Mouse (Mus musculus): ENCODE results near the gene Adrm1.

The Adrm1 gene

DNA sequence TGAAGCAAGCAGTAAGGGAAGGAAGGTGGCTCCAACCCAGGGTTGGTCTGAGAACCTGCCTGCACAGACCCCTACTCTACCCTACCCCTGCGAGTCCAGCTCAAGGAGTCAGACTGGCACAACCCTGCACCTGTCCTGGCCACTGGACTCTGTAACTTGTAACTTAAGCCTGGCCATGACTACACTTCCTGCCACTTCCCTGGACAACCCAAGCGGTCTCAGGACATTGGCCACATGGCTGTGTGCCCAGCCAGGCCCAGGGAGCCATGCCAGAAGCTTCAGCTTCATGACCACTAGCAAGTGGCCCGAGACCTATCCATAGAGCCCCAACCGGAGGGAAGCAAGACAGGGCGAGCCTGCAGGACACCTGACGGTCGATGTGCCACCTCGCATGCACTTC lies 46.3 kb downstream of the Adrm1 start:
- DNase-seq (ENCODE audit: low read depth, low spot score): no peak

DNA sequence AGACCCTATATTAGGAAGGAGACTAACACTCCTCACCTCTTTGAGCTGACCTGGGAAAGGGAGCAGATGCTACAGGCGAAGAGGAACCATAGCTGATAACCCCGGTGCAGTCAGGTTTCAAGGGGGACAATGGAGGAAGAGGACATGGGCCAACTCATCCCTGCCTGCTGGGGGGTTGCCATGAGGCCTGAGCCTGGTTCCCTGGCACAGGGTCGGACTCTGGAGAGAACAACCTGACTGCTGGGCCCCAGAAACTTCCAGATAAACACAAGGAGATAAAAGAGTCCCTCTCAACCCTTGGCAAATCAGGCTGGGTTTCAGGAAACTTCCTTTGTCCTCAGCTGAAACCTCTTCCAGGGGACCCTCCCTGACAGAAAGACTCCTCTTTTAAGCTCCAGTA lies 47.0 kb downstream of the Adrm1 start:
- no peak for DNase-seq (ENCODE audit: low read depth, low spot score)

DNA sequence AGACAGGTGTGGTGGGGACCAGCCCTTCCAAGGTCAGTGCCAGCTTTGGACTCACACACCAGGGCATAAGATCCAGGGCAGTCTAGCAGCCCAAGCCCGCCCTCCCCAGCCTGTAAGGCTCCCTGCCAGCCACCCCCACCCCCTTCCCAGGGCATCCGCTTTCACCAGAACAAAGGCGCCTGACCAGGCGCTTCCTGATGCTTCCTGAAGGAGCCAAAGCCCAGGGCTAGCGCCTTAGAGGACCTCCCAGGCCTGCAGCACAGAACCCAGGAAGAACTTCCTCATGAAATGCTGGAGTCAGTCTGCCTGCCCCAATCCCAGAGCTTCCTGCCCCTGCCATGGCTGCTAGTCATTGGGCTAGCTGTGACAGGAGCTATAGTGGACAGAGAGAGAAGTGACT lies 47.4 kb downstream of the Adrm1 start:
- no peak for DNase-seq (ENCODE audit: low read depth, low spot score)

DNA sequence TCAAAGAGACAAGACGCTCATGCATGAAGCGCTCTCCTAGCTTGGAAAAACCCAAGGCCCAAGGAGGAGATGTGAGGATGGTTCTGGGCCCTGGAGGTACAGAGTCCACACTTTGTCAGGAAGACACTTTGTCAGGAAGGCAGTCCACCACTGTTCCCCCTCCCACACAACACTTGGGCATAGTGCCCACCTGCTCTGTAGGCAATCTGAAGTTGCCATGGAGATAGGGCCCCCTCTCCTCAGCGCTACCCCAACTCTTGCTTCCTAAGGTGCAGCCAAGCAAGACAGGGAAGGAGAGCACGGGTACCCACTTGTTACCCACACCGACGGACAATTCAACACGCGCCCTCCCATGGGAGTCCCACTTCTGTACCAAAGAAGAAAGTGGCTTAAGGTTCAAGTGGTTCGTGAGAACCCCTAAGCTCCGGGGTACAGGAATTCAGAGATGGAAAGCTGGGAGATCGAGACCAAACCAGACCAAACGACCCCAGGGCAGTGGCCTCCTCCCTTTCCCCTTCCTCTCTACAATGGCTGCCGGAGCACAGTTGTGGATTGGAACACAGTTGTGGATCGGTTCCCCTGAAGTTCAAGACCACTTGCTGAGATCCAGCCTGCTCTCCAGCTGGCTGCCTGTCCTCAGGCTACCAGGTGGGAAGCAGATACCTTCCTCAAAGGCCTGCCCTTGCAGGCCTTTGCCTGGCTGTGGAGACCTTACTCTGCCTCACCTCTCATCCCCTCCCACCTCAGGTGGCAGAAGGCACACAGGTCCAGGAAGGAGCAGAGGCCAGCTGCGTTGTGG lies 48.1 kb downstream of the Adrm1 start:
- DNase-seq (ENCODE audit: low read depth, low spot score): no peak

DNA sequence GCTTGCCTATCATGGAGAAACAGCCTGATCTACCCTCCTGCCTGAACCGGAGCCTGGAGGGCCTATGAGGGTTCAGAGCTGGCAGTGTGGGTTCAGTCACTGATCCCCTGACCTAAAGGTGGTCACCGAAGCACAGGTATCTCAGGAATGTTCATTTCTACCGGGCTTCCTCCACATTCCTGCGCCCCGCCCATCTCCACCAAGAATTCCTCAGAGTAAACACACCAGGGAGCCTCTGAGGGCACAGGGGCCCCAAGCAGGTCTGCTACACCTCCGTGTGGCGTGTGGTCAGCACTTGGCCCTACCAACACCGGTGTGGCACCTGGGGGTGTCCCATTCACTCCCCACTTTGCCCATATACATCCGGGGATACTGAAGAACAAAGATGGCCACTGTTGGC lies 48.9 kb downstream of the Adrm1 start:
- no peak for DNase-seq (ENCODE audit: low read depth, low spot score)

DNA sequence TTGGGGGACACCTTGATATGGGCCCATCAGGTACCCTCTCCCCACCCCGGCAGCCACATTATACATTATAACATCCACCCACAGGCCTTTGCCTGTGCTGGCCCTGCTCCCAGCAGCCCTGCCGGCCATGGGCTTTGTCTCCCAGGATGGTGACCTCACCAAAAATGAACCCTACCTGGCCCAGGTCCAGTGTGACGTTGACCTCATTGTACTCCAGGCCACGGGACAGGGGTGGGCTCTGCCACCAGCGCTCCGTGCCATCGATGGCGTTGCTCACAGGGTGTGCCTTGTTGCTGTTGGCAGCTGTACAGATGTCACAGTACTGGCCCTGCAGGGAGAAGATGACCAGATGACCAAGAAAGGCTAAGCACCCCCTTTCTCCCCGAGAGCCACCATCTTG lies 49.8 kb downstream of the Adrm1 start:
- DNase-seq (ENCODE audit: low read depth, low spot score): no peak

DNA sequence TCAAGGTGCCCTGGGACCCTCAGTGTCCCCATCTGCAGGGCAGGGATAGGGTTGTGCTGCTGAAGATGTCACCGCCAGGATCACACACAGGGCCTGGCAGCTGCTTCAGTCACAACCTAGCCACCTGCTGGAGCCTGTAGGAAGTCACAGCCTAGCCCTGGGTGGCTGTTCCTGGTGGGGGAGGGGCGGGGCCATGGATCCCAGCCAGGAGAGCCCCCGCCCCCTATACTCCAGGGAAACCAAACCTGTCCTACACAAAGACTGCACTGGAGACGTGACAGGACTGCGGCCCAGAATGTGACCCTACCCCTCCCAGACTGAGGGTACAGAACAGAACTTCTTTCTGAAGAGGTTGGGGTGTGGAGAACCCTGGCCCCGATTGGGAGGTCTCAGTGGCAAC lies 51.0 kb downstream of the Adrm1 start:
- no peak for DNase-seq (ENCODE audit: low read depth, low spot score)

DNA sequence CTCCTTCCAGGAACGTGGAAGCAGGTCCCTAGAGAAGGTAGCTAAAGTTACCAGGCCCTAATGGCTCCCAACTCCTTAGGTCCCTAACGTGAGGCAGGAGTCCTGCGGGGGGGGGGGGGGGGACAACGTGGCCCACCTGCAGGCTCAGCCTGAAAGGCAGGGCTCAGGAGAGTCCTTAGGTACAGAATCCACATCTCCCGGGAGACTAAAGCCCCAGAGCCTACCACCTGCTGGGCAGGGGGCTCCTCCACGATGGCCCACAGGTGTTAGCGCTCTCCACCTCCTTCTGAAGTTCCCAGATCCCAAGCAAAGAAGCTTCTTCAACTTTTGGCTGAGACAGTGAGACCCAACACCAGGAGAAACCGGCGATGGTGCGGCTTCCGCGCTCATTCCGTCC lies 53.4 kb downstream of the Adrm1 start:
- DNase-seq (ENCODE audit: low read depth, low spot score): no peak

DNA sequence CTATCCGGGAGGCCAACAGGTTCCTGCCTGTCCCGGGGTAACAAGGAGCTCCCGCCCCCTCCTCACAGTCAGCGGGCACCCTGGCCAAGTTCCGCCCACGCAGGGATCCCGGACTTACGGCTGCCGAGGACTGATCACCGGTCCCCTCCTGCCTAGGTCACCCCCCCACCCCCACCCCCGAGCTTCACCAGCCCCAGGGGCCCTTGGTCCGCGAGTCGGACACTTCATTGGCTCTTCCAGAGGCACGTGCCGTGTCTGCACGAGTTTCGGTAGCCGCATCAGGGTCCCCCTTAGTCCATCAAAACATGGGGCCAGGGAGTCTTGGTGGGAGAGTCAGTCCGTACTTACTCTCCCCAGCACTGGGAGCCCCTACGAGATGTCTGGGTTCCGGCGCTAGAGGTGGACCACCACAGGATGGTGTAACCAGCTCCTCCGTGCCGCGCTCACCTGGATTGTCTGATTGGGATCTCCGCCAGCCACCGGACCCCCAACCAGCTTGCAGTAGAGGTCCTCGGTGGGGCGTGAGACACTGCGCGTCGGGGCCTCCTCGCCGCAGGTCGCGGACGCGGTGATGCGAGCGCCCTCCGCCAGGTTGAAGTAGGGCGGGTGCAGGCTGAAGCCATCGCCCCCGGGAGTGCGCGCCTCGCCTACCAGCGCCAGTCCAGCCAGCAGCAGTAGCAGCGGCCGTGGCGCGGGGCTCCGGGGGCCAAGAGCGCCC lies 53.9 kb downstream of the Adrm1 start:
- no peak for DNase-seq (ENCODE audit: low read depth, low spot score)

Data from forelimb bud, embryonic 11.5 days (tissue).